In the genomic region with DNA sequence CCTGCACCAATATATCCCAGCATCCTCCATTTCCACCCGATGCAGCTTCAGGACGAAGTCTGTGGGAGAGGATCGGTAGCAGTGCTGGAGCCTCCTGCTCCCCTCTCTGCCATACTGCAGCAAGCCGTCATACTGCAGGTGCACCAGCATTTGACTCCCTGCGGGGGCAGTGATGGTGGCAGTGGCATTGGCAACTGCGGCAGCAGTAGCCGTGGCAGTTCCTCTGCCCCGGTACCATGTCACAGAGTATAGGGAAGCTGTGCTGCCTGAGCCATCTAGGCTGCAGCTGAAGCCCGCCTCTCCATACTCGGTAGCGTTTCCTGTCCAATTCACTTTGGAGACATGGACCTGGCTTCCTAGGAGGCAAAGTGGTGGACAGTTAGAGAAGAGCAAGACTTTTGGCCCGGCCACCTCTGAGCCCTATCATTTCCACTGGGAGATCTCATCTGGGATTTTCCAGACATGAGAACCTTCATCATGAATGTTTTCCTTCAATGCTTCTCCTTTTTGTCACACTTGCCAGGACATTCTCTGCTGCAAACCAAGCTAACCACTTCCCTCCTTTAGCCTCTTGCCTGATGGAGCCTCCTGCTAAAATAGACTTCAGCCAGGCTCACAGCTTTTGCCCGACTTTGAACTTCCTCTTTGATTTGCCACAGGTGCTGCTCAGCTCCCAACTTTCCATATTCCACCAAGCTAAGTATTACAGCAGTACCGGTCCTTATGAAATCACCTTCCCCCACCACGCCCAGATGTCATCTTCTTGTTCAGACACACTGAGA, we compare ENCODE assay signal across 25 mouse cellular contexts. TPM values are rescaled to one million over a fixed set of nuclear protein-coding genes. Genes with fewer than 3 reads are reported as not detected.
DNase-seq lines count a peak whose midpoint lies in the region; ATAC-seq and TF ChIP-seq lines count a peak whose summit lies in the region.
"Had no signal": no experiment of that assay in that cellular context is flagged by ENCODE, and none has a peak within 500 bp of the region (broad histone marks: within the 10 kb centered on the region; RNA-seq: fewer than 3 reads in every experiment).

No protein-coding gene starts in this region.

- no peak overlapping the region for H3K27ac ChIP-seq in lung, postnatal 0 days (ENCODE audit: low read length)
- H3K27ac ChIP-seq in bone marrow, adult 2 months (ENCODE audit: control insufficient read depth, insufficient read depth, low read depth, low read length, poor library complexity): peak overlapping the region; percentile 61
- H3K27ac ChIP-seq: forebrain, embryonic 13.5 days; heart, embryonic 15.5 days; hindbrain, embryonic 10.5 days; limb, embryonic 12.5 days; liver, embryonic 14.5 days; midbrain, embryonic 15.5 days; neural tube, embryonic 15.5 days had no signal

- TF ChIP-seq EP300 in lung, postnatal 0 days (IDR thresholded peaks at IDR 0.05): no peak

- H3K4me3 ChIP-seq in lung, postnatal 0 days (ENCODE audit: low read depth, low read length): no peak overlapping the region
- no peak overlapping the region for H3K4me3 ChIP-seq in bone marrow, adult 2 months (replicated peaks; ENCODE audit: control insufficient read depth, low read depth, low read length)
- H3K4me3 ChIP-seq: erythroblast, embryonic 14.5 days; forebrain, embryonic 13.5 days; heart, embryonic 15.5 days; hindbrain, embryonic 10.5 days; limb, embryonic 12.5 days; midbrain, embryonic 15.5 days; neural tube, embryonic 15.5 days had no signal

- no peak for DNase-seq in lung, postnatal 0 days (ENCODE audit: low spot score)
- DNase-seq in lung, postnatal 14 days: no peak
- peak; percentile 15 for DNase-seq in ES-CJ7 (ENCODE audit: low read depth, low spot score)
- DNase-seq in left cerebral cortex, postnatal 10 days (ENCODE audit: extremely low spot score in 1 of 2, low spot score in 2 of 2): no peak
- no peak for DNase-seq in kidney, postnatal 4 days
- no peak for DNase-seq in embryo, embryonic 11 days
- DNase-seq: adrenal gland, postnatal 25 days; cerebellum, adult 8-10 months; gastrocnemius, postnatal 10 days; kidney, adult 9 months; kidney, postnatal 25 days; right cerebral cortex, postnatal 14 days; spleen, adult 18-20 months had no signal

- intact Hi-C loops in left cerebral cortex, postnatal 10 days (cut with DNase I): no loop called here

- no peaks in the 10 kb centered on the region for H3K4me1 ChIP-seq in lung, postnatal 0 days (ENCODE audit: insufficient read depth, low read depth, low read length)
- H3K4me1 ChIP-seq in bone marrow, adult 2 months (ENCODE audit: control insufficient read depth, insufficient read depth, low read length): peaks cover 9% of the 10 kb centered on the region
- H3K4me1 ChIP-seq: forebrain, embryonic 13.5 days; midbrain, embryonic 15.5 days; neural tube, embryonic 15.5 days had no signal

- no peak overlapping the region for H3K4me2 ChIP-seq in lung, postnatal 0 days (replicated peaks; ENCODE audit: low read depth, low read length)
- H3K4me2 ChIP-seq: forebrain, embryonic 13.5 days; heart, embryonic 15.5 days; limb, embryonic 12.5 days; midbrain, embryonic 15.5 days; neural tube, embryonic 15.5 days had no signal

- no peak for ATAC-seq in lung, postnatal 0 days
- peak; percentile 74 for ATAC-seq in megakaryocyte, adult 5-6 weeks (ENCODE audit: poor library complexity, severe bottlenecking)
- ATAC-seq: forebrain, embryonic 13.5 days; midbrain, embryonic 15.5 days had no signal

- H3K9ac ChIP-seq in lung, postnatal 0 days (replicated peaks; ENCODE audit: low read depth): no peak overlapping the region
- H3K9ac ChIP-seq: forebrain, embryonic 13.5 days; heart, embryonic 15.5 days; limb, embryonic 12.5 days; liver, embryonic 14.5 days; midbrain, embryonic 15.5 days; neural tube, embryonic 15.5 days had no signal

- WGBS in lung, postnatal 0 days: 80% methylated on average over 15 of the region's 15 CpGs
- 19% methylated on average over 15 of the region's 15 CpGs for WGBS in bone marrow, adult 2 months

- peak; percentile 16; the same call in 1 of the 2 replicates for TF ChIP-seq CTCF in lung, postnatal 0 days (IDR thresholded peaks at IDR 0.05)
- no peak for TF ChIP-seq CTCF in bone marrow, adult 2 months (IDR thresholded peaks at IDR 0.05; ENCODE audit: control insufficient read depth, insufficient read depth, low read length)

- H3K27me3 ChIP-seq in lung, postnatal 0 days (replicated peaks; ENCODE audit: insufficient read depth, low read length): no peaks in the 10 kb centered on the region
- H3K27me3 ChIP-seq: forebrain, embryonic 13.5 days; heart, embryonic 15.5 days; limb, embryonic 12.5 days; midbrain, embryonic 15.5 days; neural tube, embryonic 15.5 days had no signal

- no peaks in the 10 kb centered on the region for H3K36me3 ChIP-seq in lung, postnatal 0 days (ENCODE audit: insufficient read depth, low read length)
- H3K36me3 ChIP-seq: heart, embryonic 15.5 days; hindbrain, embryonic 10.5 days; limb, embryonic 12.5 days; midbrain, embryonic 15.5 days; neural tube, embryonic 15.5 days had no signal

- no peak for TF ChIP-seq POLR2A in bone marrow, adult 2 months (IDR thresholded peaks at IDR 0.05; ENCODE audit: borderline replicate concordance, control insufficient read depth, low read depth, low read length)

- no peaks in the 10 kb centered on the region for H3K9me3 ChIP-seq in lung, postnatal 0 days (ENCODE audit: low read length)
- H3K9me3 ChIP-seq: forebrain, embryonic 13.5 days; heart, embryonic 15.5 days; hindbrain, embryonic 10.5 days; limb, embryonic 12.5 days; midbrain, embryonic 15.5 days; neural tube, embryonic 15.5 days had no signal

RNA-seq across cellular contexts. Expression of gene Cd101, which starts 25.6 kb away (rescaled TPM):
- 0.90 and 0.92 TPM in 2 replicates for polyA plus RNA-seq in lung, postnatal 0 days (2015; fragmentation: Nextera tagmentation; extraction: Ambion mirVana)
- polyA plus RNA-seq in bone marrow, adult 2 months (2011; ENCODE audit: insufficient read depth, insufficient read length, low replicate concordance, missing spikeins): 2.6 and 7.8 TPM in 2 replicates
- total RNA-seq in megakaryocyte, adult 5-6 weeks (2015): 3.5 and 3.7 TPM in 2 replicates
- 9.7 and 12.6 TPM in 2 replicates for total RNA-seq in megakaryocyte, adult 5-6 weeks (2017)
- total RNA-seq in left cerebral cortex, postnatal 10 days (2021): under 1 TPM; 0.10 to 0.30 TPM
- polyA plus RNA-seq: embryonic facial prominence, embryonic 11.5 days; erythroblast, embryonic 14.5 days; hindbrain, embryonic 10.5 days; midbrain, embryonic 15.5 days; neural tube, embryonic 15.5 days; stomach, embryonic 14.5 days had no signal

RNA-seq across cellular contexts. Expression of gene Ttf2, which starts 34.3 kb away (rescaled TPM):
- 3.6 and 4.0 TPM in 2 replicates for polyA plus RNA-seq in lung, postnatal 0 days (2015; fragmentation: Nextera tagmentation; extraction: Ambion mirVana)
- polyA plus RNA-seq in bone marrow, adult 2 months (2011; ENCODE audit: insufficient read depth, insufficient read length, low replicate concordance, missing spikeins): 10.1 and 14.0 TPM in 2 replicates
- 16.0 and 20.7 TPM in 2 replicates for total RNA-seq in megakaryocyte, adult 5-6 weeks (2015)
- total RNA-seq in megakaryocyte, adult 5-6 weeks (2017): 23.8 and 24.6 TPM in 2 replicates
- 1 to 10 TPM; 1.6 to 2.3 TPM for total RNA-seq in left cerebral cortex, postnatal 10 days (2021)

Comparison
In these comparisons a context has a peak if more than half of its experiments do, and no peak if none do; other contexts are left out.
1. RNA of gene Ttf2, which starts 34.3 kb away (total RNA-seq): 16.0 to 24.6 TPM in megakaryocyte, adult 5-6 weeks; 1.6 to 2.3 TPM in left cerebral cortex, postnatal 10 days; every median in the first group is over 4 times any median in the second.